Mouse (Mus musculus) cerebellum, adult 2 months (tissue): ENCODE results near the gene Usf3. TPM values are rescaled to one million over a fixed set of nuclear protein-coding genes. Genes with fewer than 3 reads are reported as not detected.

ENCODE experiments used
- DNase-seq, 2 experiments: peaks; one replicate each; pipeline ENCODE4 v3.0.0; 2021
- H3K27ac ChIP-seq: fragments of 200-500 bp; 2 replicates; pipeline ENCODE4 v1.5.1; 2012; ENCODE audit warnings: low read length, control low read depth, inconsistent platforms; ENCODE audit not compliant: insufficient read depth
- H3K27me3 ChIP-seq: fragments of 200-500 bp; 2 replicates; pipeline ENCODE4 v1.6.1; 2012; ENCODE audit warnings: inconsistent platforms, mild to moderate bottlenecking, low read length, moderate library complexity; ENCODE audit not compliant: control insufficient read depth, insufficient read depth
- H3K4me1 ChIP-seq: fragments of 200-500 bp; 2 replicates; pipeline ENCODE4 v1.6.1; 2011; ENCODE audit warnings: low read length; ENCODE audit not compliant: control insufficient read depth, insufficient read depth
- H3K4me3 ChIP-seq: fragments of 200-500 bp; replicated peaks from 2 replicates; pipeline ENCODE3; 2011; ENCODE audit warnings: mild to moderate bottlenecking, low read depth, low read length, control low read depth; ENCODE audit not compliant: insufficient read depth
- CTCF ChIP-seq: fragments of 200-500 bp; IDR thresholded peaks from 2 replicates; pipeline ENCODE4 v1.5.1; 2011; ENCODE audit warnings: low read depth, mild to moderate bottlenecking, control low read depth, low read length, moderate library complexity, borderline replicate concordance; ENCODE audit not compliant: insufficient read depth
- POLR2A ChIP-seq: fragments of 200-500 bp; IDR thresholded peaks from 2 replicates; pipeline ENCODE4 v1.6.1; 2011; ENCODE audit warnings: low read length, control low read depth, borderline replicate concordance; ENCODE audit not compliant: insufficient read depth
- WGBS: fragments of 180-500 bp; shearing (Covaris S2); methylation state at CpG from one replicate; pipeline ENCODE4 v1.1.7; 2018; 5-methylcytosine and 5-hydroxymethylcytosine counted together
- polyA plus RNA-seq: library from polyadenylated mRNA; depleted of rRNA; stranded (reverse); fragments of >200 nt; gene quantifications from 2 replicates; pipeline ENCODE4 v1.2.3, GENCODE M21; 2012; rRNA removed

Usf3 gene
- polyA plus RNA-seq, 1 experiment = 14.2 TPM

- Histone ChIP-seq H3K27ac (no peak overlapping the region), H3K4me3 (no peak overlapping the region), H3K4me1 (peaks cover 2% of the 10 kb centered on the region; the same call in 1 of the 2 replicates), H3K27me3 (no peaks in the 10 kb centered on the region)
- no peak for TF ChIP-seq CTCF
- TF ChIP-seq POLR2A = no peak
- DNase-seq = no peak
- whole genome bisulfite sequencing = 82% methylated on average over 7 of the region's 7 CpGs
Measured at GRCm38 (mm10) chr16:44268541-44269215, 95.6 kb downstream of the Usf3 start.

- no peaks in the 10 kb centered on the region for H3K27me3 ChIP-seq
- H3K27ac ChIP-seq = no peak overlapping the region
- peaks cover 2% of the 10 kb centered on the region; the same call in 1 of the 2 replicates for H3K4me1 ChIP-seq
- WGBS = 83% methylated on average over 6 of the region's 6 CpGs
- no peak for DNase-seq
- TF ChIP-seq CTCF = no peak
- TF ChIP-seq POLR2A = no peak
- H3K4me3 ChIP-seq = no peak overlapping the region
Measured at GRCm38 (mm10) chr16:44269578-44269977, 96.5 kb downstream of the Usf3 start.

GRCm38 (mm10) chr16:44270606-44271005 lies 97.6 kb downstream of the Usf3 start:
- WGBS = 70% methylated on average over 5 of the region's 5 CpGs
- no peak overlapping the region for H3K4me3 ChIP-seq

DNA sequence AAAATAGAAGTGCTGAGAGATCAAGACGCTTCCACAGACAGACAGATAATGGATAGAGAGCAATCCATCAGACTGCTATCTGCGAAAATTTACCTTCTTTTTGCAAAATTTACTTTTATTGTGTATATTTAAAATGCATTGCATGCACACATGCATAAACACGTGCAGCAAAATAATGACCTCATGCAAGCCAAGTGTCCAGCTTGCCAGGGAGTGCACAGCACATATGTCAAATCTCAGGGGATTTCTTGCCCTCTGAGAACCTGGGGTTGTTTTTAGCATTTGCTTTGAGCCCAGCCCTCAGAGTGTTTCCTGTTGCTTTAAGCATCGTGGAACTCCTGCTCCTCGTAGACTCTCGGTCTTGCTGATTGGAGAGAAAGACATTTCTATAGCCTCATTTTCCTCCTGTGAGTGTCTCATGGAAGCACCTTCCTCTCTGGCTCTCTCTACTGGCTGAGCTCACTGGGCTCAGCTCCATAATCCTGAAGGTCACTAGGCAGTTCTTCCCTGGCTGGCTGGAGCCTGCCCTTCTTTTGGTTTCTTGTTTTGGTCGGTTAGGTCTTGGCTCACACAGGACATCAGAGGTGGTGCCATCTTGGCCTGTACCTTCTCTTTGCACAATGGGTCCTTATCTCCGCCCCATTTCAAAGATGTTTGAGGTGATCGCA lies 98.5 kb downstream of the Usf3 start:
- H3K27ac ChIP-seq = peak overlapping the region; percentile 69
- no peak for TF ChIP-seq CTCF
- TF ChIP-seq POLR2A = no peak
- WGBS = 30% methylated on average over 9 of the region's 9 CpGs

More at GRCm38 (mm10) chr16:44270606-44271005, 97.6 kb downstream of the Usf3 start:
- no peak for DNase-seq
- H3K27ac ChIP-seq = no peak overlapping the region
- H3K27me3 ChIP-seq = no peaks in the 10 kb centered on the region
- no peak for TF ChIP-seq POLR2A
- TF ChIP-seq CTCF = no peak
- peaks cover 2% of the 10 kb centered on the region; the same call in 1 of the 2 replicates for H3K4me1 ChIP-seq

More for the DNA sequence above, 98.5 kb downstream of the Usf3 start:
- Histone ChIP-seq H3K4me3 (no peak overlapping the region), H3K4me1 (peaks cover 2% of the 10 kb centered on the region; the same call in 1 of the 2 replicates), H3K27me3 (no peaks in the 10 kb centered on the region)
- peak; percentile 68 to 82 for DNase-seq

Other genes with a start within 250 kb of the Usf3 start
- gene Qtrt2, start 246.4 kb upstream of the Usf3 start, polyA plus RNA-seq = 29.6 and 32.4 TPM in 2 replicates
- 1.9 and 2.1 TPM in 2 replicates for gene Zdhhc23, start 193.5 kb upstream of the Usf3 start, polyA plus RNA-seq
- 1.4 and 1.8 TPM in 2 replicates for gene Gramd1c, start 109.9 kb upstream of the Usf3 start, polyA plus RNA-seq
- 230 and 250 TPM in 2 replicates for gene Atp6v1a, start 33.5 kb upstream of the Usf3 start, polyA plus RNA-seq
- gene Naa50, start 33.4 kb upstream of the Usf3 start, polyA plus RNA-seq = 28.9 and 30.0 TPM in 2 replicates
- 32.9 and 37.6 TPM in 2 replicates for gene Sidt1, start 159.9 kb downstream of the Usf3 start, polyA plus RNA-seq
- gene Spice1, start 173.9 kb downstream of the Usf3 start, polyA plus RNA-seq = 14.9 and 19.8 TPM in 2 replicates
- 1.5 and 2.5 TPM in 2 replicates for gene Cfap44, start 221.6 kb downstream of the Usf3 start, polyA plus RNA-seq